Mouse (Mus musculus) gastrocnemius, postnatal 10 days (tissue): ENCODE measurements around the gene Pin1rt1. TPM values are rescaled to one million over a fixed set of nuclear protein-coding genes. Genes with fewer than 3 reads are reported as not detected.

ENCODE experiments used
- DNase-seq: peaks from one replicate; pipeline ENCODE4 v3.0.0; 2021; ENCODE audit warnings: mixed read lengths
- total RNA-seq, 2 experiments: library from RNA; stranded (reverse); gene quantifications; 2 replicates each; pipeline ENCODE4 v1.2.3; 2021

The Pin1rt1 gene
- total RNA-seq, 2 experiments from 2014 or later, result not detected

GRCm38 (mm10) chr2:104711585-104712485 lies 4.3 kb downstream of the Pin1rt1 start, which contains the start of gene Tcp11l1:
Gene Tcp11l1, minus strand, starts transcription at chr2:104712169.
- DNase-seq, result peak; percentile 58

DNA sequence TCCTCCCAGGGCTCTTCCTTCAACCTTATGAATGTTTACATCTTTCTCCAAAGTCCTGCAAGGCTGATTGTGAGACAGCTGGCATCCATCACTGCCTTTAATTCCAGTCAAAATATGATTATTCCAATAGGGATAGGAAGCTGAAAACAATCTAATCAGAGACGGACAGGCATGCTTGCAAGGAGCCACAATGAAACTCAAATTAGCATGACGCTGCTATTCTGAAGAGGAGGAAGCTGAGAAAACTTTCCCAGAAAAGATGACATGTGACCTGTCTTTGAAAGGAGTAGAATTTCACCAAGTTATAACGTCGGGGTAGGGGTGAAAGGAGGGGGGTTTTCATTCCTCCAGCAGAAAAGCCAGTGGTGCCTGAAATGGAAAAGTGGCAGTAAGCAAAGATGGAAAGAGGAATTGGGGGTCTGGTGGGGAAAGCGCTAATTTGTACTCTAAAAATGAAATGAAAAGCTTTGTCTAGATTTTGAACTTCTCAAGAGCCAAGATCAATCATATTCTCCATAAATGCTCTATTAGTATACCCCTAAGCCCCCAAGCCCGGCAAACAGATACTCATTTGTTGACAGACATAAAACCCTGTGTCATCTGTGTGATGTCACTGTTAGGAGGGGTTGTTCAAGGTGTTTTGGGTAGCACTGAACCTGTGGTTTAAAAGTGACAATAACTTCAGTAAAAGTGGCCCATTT lies 5.4 kb downstream of the Pin1rt1 start:
- no peak for DNase-seq

- DNase-seq, result no peak
Observed at GRCm38 (mm10) chr2:104709786-104710337, 6.3 kb downstream of the Pin1rt1 start.

GRCm38 (mm10) chr2:104704355-104704754 lies 11.8 kb downstream of the Pin1rt1 start:
- no peak for DNase-seq

- DNase-seq, result no peak
Observed at GRCm38 (mm10) chr2:104703158-104703557, 13.0 kb downstream of the Pin1rt1 start.

DNA sequence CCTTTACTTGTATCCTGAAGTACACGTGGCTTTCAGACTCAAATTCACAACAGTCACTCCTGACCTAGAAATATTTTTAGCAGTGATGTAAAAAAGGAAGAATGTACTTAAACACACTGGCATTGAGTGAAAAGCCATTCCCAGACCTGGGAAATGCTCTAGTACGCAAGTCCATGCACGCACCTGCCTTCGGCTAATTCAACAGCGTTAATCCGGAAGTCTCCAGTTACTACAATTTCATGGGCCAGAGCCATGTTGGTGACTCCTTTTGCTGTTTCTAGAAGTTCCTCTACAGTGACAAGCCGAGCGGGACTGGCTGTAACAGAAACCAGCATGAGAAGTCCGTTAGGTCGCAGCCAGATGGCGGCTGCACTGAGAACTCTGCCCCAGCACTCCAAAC lies 16.5 kb downstream of the Pin1rt1 start:
- DNase-seq, result no peak

- DNase-seq, result no peak
Observed at GRCm38 (mm10) chr2:104692551-104692950, 23.6 kb downstream of the Pin1rt1 start.

GRCm38 (mm10) chr2:104690720-104691119 lies 25.5 kb downstream of the Pin1rt1 start:
- no peak for DNase-seq

DNA sequence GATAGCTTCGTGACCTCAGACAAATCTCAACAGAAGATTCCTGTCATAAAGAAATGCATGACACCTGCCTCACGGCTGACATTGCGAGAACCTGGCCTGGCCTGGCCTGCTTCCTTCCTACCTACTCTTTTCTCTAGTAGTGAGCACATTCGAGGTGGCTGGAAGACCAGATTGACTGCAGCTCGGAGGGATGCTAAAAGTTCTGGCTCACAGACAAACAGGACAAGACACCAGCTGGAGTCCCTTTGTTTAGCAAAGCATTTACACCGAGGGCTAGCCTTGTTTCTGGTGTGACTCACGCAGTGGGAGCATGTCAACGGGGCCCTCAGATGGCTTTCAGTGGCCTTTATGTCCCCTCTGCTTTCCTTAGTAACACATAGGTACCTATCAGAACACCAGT lies 27.5 kb downstream of the Pin1rt1 start:
- no peak for DNase-seq

DNA sequence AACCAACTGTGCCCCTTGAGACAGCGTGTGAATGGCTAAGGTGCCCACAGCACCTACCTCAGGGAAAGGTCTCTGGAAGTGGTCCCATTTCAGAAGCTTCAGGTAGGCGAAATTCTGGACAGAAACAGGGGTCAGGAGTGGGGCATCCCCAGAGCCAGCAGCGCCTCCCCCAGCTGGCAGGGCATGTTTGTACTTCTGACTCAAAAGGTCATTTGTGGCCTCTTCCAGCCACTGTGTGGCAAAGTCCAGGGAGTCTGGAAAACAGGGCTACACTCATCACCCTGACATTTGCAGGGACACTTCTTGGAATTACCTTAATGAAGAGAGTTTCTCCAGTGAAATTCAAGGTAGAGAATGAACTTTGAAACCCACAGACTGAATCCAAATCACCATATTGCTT lies 27.9 kb downstream of the Pin1rt1 start:
- DNase-seq, result no peak

DNA sequence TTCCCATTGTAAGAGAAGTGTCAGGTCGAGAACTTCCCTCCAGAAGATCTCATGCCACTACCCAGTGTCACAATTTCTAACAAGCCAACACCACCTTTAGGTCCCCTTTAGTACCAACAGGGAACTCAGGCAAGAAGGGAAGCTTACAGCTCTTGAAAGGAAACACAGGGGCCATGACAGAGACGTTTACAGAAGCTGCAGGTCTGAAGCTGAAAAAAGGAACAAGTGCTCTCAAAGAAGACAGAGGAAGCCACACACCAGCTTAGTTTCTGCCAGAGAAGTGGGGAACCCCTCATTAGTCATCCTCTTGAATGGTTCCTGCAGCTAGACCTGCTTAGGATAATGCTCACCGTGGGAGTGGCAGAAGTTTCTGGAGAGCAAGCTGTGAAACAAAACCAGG lies 28.9 kb downstream of the Pin1rt1 start:
- DNase-seq, result no peak

GRCm38 (mm10) chr2:104685418-104685817 lies 30.8 kb downstream of the Pin1rt1 start:
- peak; percentile 80 for DNase-seq

DNA sequence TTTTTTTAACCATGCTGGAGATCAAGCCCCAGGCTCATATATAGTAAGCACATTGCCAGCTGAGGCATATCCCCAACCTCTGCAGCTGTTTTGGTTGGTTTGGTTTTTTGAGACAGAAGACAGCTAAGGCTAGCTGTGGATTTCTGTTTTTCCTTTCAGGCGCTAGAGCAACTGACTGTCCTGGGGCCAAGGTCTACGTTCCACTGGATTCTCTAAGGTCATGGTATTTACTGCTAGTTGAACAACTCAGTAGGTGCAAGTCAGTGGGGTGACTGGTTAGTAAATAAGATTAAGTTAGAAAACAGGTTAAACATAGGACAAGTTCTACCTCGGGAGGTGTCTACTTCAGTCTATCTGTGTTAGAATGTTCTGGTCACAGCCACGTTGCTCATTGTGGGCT lies 31.4 kb downstream of the Pin1rt1 start:
- no peak for DNase-seq

DNA sequence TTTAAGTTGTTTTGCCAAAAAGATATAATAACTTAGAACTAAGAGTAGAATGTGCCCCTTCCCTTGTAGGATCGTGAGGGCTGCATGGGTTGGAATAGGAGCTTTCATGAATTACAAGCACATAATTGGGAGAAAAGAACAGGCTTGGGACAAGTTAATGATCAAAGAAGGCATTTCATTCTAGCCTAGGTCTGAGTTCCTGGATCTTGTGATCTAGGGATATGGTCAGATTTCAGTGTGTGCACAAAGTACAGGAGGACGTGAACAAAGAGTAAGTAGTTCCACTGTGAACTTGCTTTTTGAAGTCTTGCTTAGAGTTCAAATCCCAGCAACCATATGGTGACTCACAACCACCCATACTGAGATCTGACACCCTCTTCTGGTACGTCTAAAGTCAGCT lies 38.9 kb downstream of the Pin1rt1 start:
- no peak for DNase-seq

GRCm38 (mm10) chr2:104671724-104672123 lies 44.5 kb downstream of the Pin1rt1 start:
- no peak for DNase-seq

GRCm38 (mm10) chr2:104669122-104669804 lies 46.9 kb downstream of the Pin1rt1 start:
- no peak for DNase-seq

Other genes with a start within 250 kb of the Pin1rt1 start
- 100 to 1,000 TPM; 147 to 152 TPM for gene Hipk3, start 221.9 kb downstream of the Pin1rt1 start, total RNA-seq
- gene Cstf3, start 125.9 kb downstream of the Pin1rt1 start, total RNA-seq, result 10 to 100 TPM; 12.4 to 17.0 TPM
- 1 to 10 TPM; 5.7 to 7.2 TPM for gene Tcp11l1, start 4.2 kb downstream of the Pin1rt1 start, total RNA-seq
- 1 to 10 TPM; 2.3 to 3.0 TPM for gene Depdc7, start 26.5 kb upstream of the Pin1rt1 start, total RNA-seq
- gene Qser1, start 100.4 kb upstream of the Pin1rt1 start, total RNA-seq, result 10 to 100 TPM; 27.6 to 29.3 TPM
- gene Prrg4, start 133.5 kb upstream of the Pin1rt1 start, total RNA-seq, result 1 to 10 TPM in 1 of 2 experiments, under 1 TPM in 1; 0.77 to 1.1 TPM
- 1 to 10 TPM; 3.0 to 4.1 TPM for gene Ccdc73, start 151.4 kb upstream of the Pin1rt1 start, total RNA-seq